Mouse (Mus musculus) layer of hippocampus, adult 11-12 months (tissue): ENCODE results near the gene Dhcr7.

ENCODE experiments used
- DNase-seq: peaks from one replicate; pipeline ENCODE4 v3.0.0; 2022; ENCODE audit warnings: low spot score

Gene Dhcr7

GRCm38 (mm10) chr7:143833581-143834190, 10.7 kb downstream of the Dhcr7 start:
- no peak for DNase-seq

DNA sequence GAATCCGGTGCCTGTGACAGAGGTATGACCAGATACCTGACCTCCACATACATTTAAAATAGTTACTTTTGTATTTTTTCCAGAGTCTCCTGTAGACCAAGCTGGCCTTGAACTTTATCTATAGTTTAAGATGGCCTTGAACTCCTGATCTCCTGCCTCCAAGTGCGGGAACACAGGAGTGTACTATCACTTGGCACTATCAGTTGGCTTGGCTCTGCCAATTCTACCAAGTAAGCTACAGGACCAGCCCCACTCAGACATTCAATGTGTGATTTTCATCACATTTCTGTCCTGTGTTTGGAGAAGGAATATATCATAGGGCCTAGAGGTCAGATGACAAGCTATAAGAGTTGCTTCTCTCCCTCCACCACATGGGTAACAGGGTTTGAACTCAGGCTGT, 11.4 kb downstream of the Dhcr7 start:
- no peak for DNase-seq

- DNase-seq = no peak
These were observed 12.0 kb downstream of the Dhcr7 start for GRCm38 (mm10) chr7:143834972-143835371.

DNA sequence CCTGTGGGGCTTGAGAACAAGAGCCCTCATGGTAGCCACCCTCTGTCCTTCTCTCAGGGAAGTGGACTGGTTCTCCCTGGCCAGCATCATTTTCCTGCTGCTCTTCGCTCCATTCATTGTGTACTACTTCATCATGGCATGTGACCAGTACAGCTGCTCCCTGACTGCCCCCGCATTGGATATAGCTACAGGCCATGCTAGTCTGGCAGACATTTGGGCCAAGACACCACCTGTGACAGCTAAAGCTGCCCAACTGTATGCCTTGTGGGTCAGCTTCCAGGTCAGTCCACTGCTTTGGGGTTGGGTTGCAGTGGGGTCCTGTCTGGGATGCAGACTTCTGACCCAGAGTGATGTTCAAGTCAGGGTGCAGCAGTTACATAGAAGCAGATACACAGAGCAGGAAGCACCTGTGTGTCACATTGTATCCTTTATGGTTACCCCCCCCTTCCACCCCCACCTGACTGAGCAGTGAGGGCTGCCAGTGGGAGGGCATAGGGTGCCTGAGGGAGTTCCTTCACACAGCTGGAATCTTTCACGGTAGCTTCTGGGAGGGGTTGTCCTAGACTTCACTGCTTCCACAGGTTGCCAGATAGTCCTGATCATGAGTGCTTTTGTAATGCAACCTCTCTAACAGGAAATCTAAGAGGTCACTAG, 14.9 kb downstream of the Dhcr7 start:
- no peak for DNase-seq

DNA sequence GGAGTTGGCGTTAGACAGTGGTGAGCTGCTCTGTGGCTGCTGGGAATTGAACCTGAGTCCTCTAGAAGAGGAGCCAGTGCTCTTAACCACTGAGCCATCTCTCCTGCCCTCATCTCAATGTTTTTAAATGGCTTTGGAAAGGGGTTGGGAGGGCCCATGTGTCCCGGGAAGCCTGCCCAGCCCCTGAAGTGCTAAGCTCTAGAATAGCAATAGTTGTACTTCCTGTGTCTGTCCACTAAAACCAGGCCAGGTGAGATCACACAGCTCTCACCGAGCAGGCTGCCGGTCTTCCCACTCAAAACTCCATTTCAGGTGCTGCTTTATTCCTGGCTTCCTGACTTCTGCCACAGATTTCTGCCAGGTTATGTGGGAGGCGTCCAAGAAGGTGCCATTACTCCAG, 17.2 kb downstream of the Dhcr7 start:
- no peak for DNase-seq

- no peak for DNase-seq
These were observed 18.4 kb downstream of the Dhcr7 start for GRCm38 (mm10) chr7:143841301-143841700.

DNA sequence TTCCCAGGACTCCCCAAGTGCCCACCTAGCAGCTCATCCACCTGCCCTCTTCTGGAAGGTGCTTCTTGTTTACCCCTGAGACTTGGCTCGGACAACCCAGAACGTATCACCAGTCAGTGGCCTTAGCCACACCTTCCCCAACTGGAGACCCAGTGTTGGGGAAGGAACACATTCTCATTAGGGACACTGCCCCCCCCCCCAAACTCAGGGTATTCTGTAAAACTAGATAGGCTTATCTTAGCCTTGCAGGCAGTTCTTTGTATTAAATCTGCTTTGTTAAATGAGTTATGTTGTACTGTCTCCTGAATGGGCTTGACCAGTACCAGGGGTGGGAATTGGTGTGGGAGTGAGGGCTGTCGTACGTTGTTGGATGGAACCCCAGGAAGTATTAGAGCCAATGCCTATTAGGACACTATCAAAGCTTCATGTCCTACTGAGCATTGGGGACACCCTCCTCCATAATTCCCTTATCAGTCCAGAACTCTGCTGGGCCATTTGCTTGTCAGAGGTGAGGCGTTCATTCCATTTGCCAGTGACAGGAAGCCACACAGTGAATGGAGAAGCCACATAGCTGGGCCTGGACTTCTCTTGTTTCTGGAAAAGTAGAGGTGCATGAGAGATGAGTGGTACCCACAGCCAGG, 25.3 kb downstream of the Dhcr7 start:
- no peak for DNase-seq

- no peak for DNase-seq
These were observed 26.0 kb downstream of the Dhcr7 start for GRCm38 (mm10) chr7:143848768-143849482.

DNA sequence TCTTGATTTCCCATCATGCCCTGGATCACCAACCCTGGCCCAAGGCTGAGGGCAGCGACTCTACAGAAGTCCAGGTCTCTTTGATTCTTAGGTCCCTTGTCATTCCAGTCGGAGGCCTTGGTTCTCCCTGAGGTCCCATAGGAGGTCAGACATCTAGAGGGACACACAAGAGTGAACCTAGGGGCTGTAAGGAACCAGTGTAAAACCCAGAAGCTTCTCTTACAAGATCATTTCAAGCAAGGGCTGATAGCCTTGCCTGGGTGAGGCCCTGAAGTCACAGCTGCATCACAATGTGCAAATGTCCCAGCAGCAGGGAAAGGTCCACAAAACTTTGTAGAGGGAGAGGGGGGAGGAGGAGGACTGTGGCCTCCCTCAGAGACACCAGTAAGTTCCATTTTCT, 43.6 kb downstream of the Dhcr7 start, which contains the start of gene Gm498:
Gene Gm498, plus strand, starts transcription at position 301 of the 400 bp plus-strand sequence.
- no peak for DNase-seq

GRCm38 (mm10) chr7:143868874-143869273, 45.9 kb downstream of the Dhcr7 start:
- no peak for DNase-seq

- DNase-seq = no peak
These were observed 60.8 kb downstream of the Dhcr7 start for GRCm38 (mm10) chr7:143883717-143884116.

- no peak for DNase-seq
These were observed 68.2 kb downstream of the Dhcr7 start for GRCm38 (mm10) chr7:143891146-143891545.

DNA sequence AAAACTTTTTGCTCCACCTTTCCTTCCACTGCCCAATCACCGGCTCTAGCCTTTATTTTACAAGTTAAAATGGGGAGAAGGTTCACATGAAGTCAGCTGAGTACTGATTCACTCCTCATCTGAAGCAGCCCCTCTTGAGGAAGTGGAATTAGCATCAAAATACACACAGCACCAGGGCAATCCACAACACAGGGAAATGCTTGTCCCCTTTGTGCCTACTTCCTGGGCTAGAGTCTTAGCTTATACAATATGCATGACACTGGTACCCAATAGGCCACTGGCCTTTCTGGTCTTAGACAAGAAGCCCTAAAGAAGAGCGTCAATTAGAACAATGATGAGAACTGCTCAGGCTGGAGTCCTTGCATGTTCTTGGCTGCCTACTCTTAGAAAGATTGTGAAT, 69.4 kb downstream of the Dhcr7 start:
- no peak for DNase-seq
